Mouse (Mus musculus) C2C12 (cell line): ENCODE measurements around the gene Gm6583. TPM values are rescaled to one million over a fixed set of nuclear protein-coding genes. Genes with fewer than 3 reads are reported as not detected.

Source experiments
- H3K27me3 ChIP-seq: one replicate; pipeline ENCODE4 v1.6.1; 2011; ENCODE audit not compliant: control insufficient read depth, insufficient read depth, insufficient read length
- H3K36me3 ChIP-seq: one replicate; pipeline ENCODE4 v1.6.1; 2011; ENCODE audit not compliant: control insufficient read depth, insufficient read depth
- H3K4me3 ChIP-seq: one replicate; pipeline ENCODE4 v1.5.1; 2011; ENCODE audit warnings: mild to moderate bottlenecking, control low read depth; ENCODE audit not compliant: poor library complexity, insufficient read depth, severe bottlenecking
- H3K79me2 ChIP-seq: one replicate; pipeline ENCODE4 v1.6.1; 2011; ENCODE audit not compliant: control insufficient read depth, insufficient read depth
- H3K79me3 ChIP-seq: one replicate; pipeline ENCODE4 v1.6.1; 2011; ENCODE audit warnings: low read depth, control low read depth
- H3ac ChIP-seq: one replicate; pipeline ENCODE3; 2011; ENCODE audit warnings: low read depth; ENCODE audit not compliant: control insufficient read depth, insufficient read length
- CEBPB ChIP-seq: IDR thresholded peaks from one replicate; pipeline ENCODE4 v1.6.1; 2011; ENCODE audit warnings: low read depth, mild to moderate bottlenecking, control low read depth, moderate library complexity
- CTCF ChIP-seq: IDR thresholded peaks from one replicate; pipeline ENCODE4 v1.5.1; 2011; ENCODE audit not compliant: control insufficient read depth, insufficient read depth, insufficient read length
- FOSL1 ChIP-seq: IDR thresholded peaks from one replicate; pipeline ENCODE4 v1.8.0; 2011; ENCODE audit warnings: mild to moderate bottlenecking, low read length; ENCODE audit not compliant: poor library complexity, insufficient read depth, severe bottlenecking
- MAX ChIP-seq: IDR thresholded peaks from one replicate; pipeline ENCODE4 v1.6.1; 2011; ENCODE audit warnings: mild to moderate bottlenecking, control low read depth
- MYOD1 ChIP-seq: IDR thresholded peaks from one replicate; pipeline ENCODE4 v1.6.1; 2011; ENCODE audit warnings: low read depth; ENCODE audit not compliant: control insufficient read depth, insufficient read length
- MYOG ChIP-seq: IDR thresholded peaks from one replicate; pipeline ENCODE4 v1.6.1; 2011; ENCODE audit not compliant: control insufficient read depth, insufficient read length; ENCODE audit errors: extremely low read depth
- USF1 ChIP-seq: IDR thresholded peaks from one replicate; pipeline ENCODE4 v1.6.1; 2011; ENCODE audit warnings: low read depth, mild to moderate bottlenecking, control low read depth, moderate library complexity
- long read RNA-seq, 2 experiments: library from polyadenylated mRNA; unstranded; transcript quantifications; one replicate each; pipeline ENCODE4 v2.0.0; 2019 to 2020
- polyA plus RNA-seq: library from polyadenylated mRNA; unstranded; fragments of >200 nt; fragmentation: generic; extraction: Trizol; gene quantifications from one replicate; pipeline ENCODE4 v1.2.1, GENCODE M21; 2012; ENCODE audit warnings: missing spikeins

Gene Gm6583
- polyA plus RNA-seq: 0.04 TPM
- long read RNA-seq, experiment 1: 0 reads
- long read RNA-seq, experiment 2: 0 reads

GRCm38 (mm10) chr5:112355910-112356309 lies at the start of gene Gm6583:
Gene Gm6583 (minus strand): TSS chr5:112356033.
- H3K36me3 ChIP-seq: no peaks in the 10 kb centered on the region
- no peak within 1 kb of the TSS for H3ac ChIP-seq
- TF ChIP-seq MYOD1 (no peak), MYOG (no peak), MAX (no peak), FOSL1 (no peak)

GRCm38 (mm10) chr5:112402437-112402836 lies 46.6 kb upstream of the Gm6583 start:
- H3K4me3 ChIP-seq: no peak overlapping the region
- peaks cover 1% of the 10 kb centered on the region for H3K27me3 ChIP-seq
- TF ChIP-seq MAX: no peak
- TF ChIP-seq MYOD1: no peak
- TF ChIP-seq CTCF: no peak
- TF ChIP-seq USF1: no peak
- TF ChIP-seq CEBPB: no peak
- no peak for TF ChIP-seq FOSL1
- no peak for TF ChIP-seq MYOG
- no peaks in the 10 kb centered on the region for H3K36me3 ChIP-seq
- no peaks in the 10 kb centered on the region for H3K79me2 ChIP-seq
- H3K79me3 ChIP-seq: no peaks in the 10 kb centered on the region
- no peak overlapping the region for H3ac ChIP-seq

More at GRCm38 (mm10) chr5:112355910-112356309, at the start of gene Gm6583:
- no peaks in the 10 kb centered on the region for H3K27me3 ChIP-seq
- H3K79me3 ChIP-seq: no peaks in the 10 kb centered on the region
- H3K79me2 ChIP-seq: no peaks in the 10 kb centered on the region
- no peak within 1 kb of the TSS for H3K4me3 ChIP-seq

- H3K36me3 ChIP-seq: no peaks in the 10 kb centered on the region
- H3K79me2 ChIP-seq: no peaks in the 10 kb centered on the region
- H3K27me3 ChIP-seq: peaks cover 2% of the 10 kb centered on the region
- no peak overlapping the region for H3ac ChIP-seq
- H3K4me3 ChIP-seq: no peak overlapping the region
- TF ChIP-seq CEBPB (no peak), MYOD1 (no peak), MYOG (no peak), MAX (no peak), USF1 (no peak)
- no peaks in the 10 kb centered on the region for H3K79me3 ChIP-seq
These were observed 43.5 kb upstream of the Gm6583 start for GRCm38 (mm10) chr5:112399284-112399683.

GRCm38 (mm10) chr5:112396066-112396465 lies 40.2 kb upstream of the Gm6583 start:
- Histone ChIP-seq H3K36me3 (no peaks in the 10 kb centered on the region), H3ac (no peak overlapping the region), H3K79me2 (no peaks in the 10 kb centered on the region), H3K79me3 (no peaks in the 10 kb centered on the region), H3K27me3 (peaks cover 4% of the 10 kb centered on the region), H3K4me3 (no peak overlapping the region)
- TF ChIP-seq USF1: no peak
- TF ChIP-seq FOSL1: no peak
- TF ChIP-seq CTCF: no peak
- TF ChIP-seq MYOD1: no peak
- TF ChIP-seq MYOG: no peak
- no peak for TF ChIP-seq MAX
- no peak for TF ChIP-seq CEBPB

GRCm38 (mm10) chr5:112394779-112395443 lies 39.1 kb upstream of the Gm6583 start, which contains the start of gene Asphd2:
Gene Asphd2 (minus strand): TSS chr5:112394866.
- H3K79me3 ChIP-seq: no peaks in the 10 kb centered on the region
- no peaks in the 10 kb centered on the region for H3K79me2 ChIP-seq

GRCm38 (mm10) chr5:112394415-112394763 lies 38.6 kb upstream of the Gm6583 start:
- no peaks in the 10 kb centered on the region for H3K79me3 ChIP-seq
- H3K27me3 ChIP-seq: peaks cover 4% of the 10 kb centered on the region
- H3K79me2 ChIP-seq: no peaks in the 10 kb centered on the region
- no peaks in the 10 kb centered on the region for H3K36me3 ChIP-seq
- H3ac ChIP-seq: peak overlapping the region; percentile 46
- H3K4me3 ChIP-seq: no peak overlapping the region
- TF ChIP-seq MYOD1 (no peak), FOSL1 (no peak), CTCF (no peak), CEBPB (no peak), USF1 (no peak), MAX (no peak), MYOG (no peak)

More at GRCm38 (mm10) chr5:112394779-112395443, 39.1 kb upstream of the Gm6583 start, which contains the start of gene Asphd2:
- Histone ChIP-seq H3K27me3 (peaks cover 4% of the 10 kb centered on the region), H3K4me3 (peak within 1 kb of the TSS; percentile 11), H3ac (peak within 1 kb of the TSS; percentile 46), H3K36me3 (no peaks in the 10 kb centered on the region)
- TF ChIP-seq USF1: no peak
- TF ChIP-seq CTCF: no peak
- no peak for TF ChIP-seq FOSL1
- TF ChIP-seq CEBPB: no peak
- no peak for TF ChIP-seq MAX
